Mouse (Mus musculus) bone marrow macrophage, adult 2 months (primary cell): ENCODE data around the gene Lrch3. TPM values are rescaled to one million over a fixed set of nuclear protein-coding genes. Genes with fewer than 3 reads are reported as not detected.
"Not testable (repeated sequence)": the region's sequence is repeated elsewhere in the genome, so short reads cannot be mapped to it uniquely, and the experiment has no call there.

ENCODE experiments used
- H3K27ac ChIP-seq: 2 replicates; pipeline ENCODE4 v1.5.1; 2012; ENCODE audit warnings: low read depth, low read length; ENCODE audit not compliant: insufficient read depth
- H3K4me1 ChIP-seq: 2 replicates; pipeline ENCODE4 v1.6.1; 2012; ENCODE audit warnings: low read length; ENCODE audit not compliant: control insufficient read depth, insufficient read depth
- H3K4me3 ChIP-seq: 2 replicates; pipeline ENCODE4 v1.5.1; 2012; ENCODE audit warnings: mild to moderate bottlenecking, low read length, moderate library complexity; ENCODE audit not compliant: insufficient read depth
- CTCF ChIP-seq: IDR thresholded peaks from 2 replicates; pipeline ENCODE4 v1.5.1; 2012; ENCODE audit warnings: low read depth, mild to moderate bottlenecking, low read length, moderate library complexity
- POLR2A ChIP-seq: IDR thresholded peaks from 2 replicates; pipeline ENCODE4 v1.6.1; 2012; ENCODE audit warnings: mild to moderate bottlenecking, low read depth, low read length, borderline replicate concordance
- polyA plus RNA-seq: library from polyadenylated mRNA; stranded (reverse); fragments of >200 nt; gene quantifications from 2 replicates; pipeline ENCODE4 v1.2.4, GENCODE M21; 2012; ENCODE audit not compliant: missing spikeins, insufficient read depth, insufficient read length

Lrch3 gene
- polyA plus RNA-seq, 1 experiment = 32.7 TPM

DNA sequence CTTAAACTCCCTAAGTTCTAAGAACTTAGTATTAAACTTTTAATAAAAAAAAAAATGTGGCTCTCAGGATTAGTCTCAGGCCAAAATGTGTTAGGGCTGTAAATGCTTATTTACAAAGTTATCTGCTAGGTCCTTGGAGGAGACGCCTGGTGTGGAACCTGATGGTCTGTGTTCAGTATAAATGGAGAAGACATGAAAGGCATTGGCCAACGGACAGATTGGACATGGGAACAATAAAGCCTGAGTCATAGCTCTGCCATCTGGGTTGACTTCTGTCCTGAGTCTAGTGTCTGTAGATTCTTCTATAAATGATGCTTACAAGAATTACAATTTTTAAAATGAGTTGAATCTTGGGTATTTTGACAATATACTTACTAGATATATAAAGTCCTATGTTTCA lies 7.7 kb upstream of the Lrch3 start:
- Histone ChIP-seq H3K4me3 (no peak overlapping the region), H3K4me1 (no peaks in the 10 kb centered on the region)

DNA sequence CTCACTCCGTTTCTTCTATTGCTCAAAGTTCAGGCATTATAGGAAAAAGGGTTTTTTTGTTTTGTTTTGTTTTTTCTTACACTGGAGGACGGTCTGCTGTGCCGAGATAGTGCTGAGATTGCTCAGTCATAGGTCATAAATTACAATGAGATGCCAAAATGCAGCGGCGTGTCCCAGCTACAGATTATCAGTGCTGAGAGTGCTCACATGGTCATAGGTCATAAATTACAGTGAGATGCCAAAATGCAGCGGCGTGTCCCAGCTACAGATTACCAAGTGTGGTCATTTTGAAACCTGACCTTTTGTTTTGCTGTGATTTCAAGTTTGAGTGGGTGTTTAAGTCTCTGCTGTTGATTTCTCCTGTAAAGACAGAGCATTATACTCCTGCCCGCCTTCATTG lies 7.2 kb upstream of the Lrch3 start:
- Histone ChIP-seq H3K27ac (no peak overlapping the region), H3K4me3 (no peak overlapping the region), H3K4me1 (no peaks in the 10 kb centered on the region)
- no peak for TF ChIP-seq CTCF
- no peak for TF ChIP-seq POLR2A

More for the DNA sequence above, 7.7 kb upstream of the Lrch3 start:
- no peak for TF ChIP-seq CTCF
- no peak for TF ChIP-seq POLR2A
- H3K27ac ChIP-seq = no peak overlapping the region

DNA sequence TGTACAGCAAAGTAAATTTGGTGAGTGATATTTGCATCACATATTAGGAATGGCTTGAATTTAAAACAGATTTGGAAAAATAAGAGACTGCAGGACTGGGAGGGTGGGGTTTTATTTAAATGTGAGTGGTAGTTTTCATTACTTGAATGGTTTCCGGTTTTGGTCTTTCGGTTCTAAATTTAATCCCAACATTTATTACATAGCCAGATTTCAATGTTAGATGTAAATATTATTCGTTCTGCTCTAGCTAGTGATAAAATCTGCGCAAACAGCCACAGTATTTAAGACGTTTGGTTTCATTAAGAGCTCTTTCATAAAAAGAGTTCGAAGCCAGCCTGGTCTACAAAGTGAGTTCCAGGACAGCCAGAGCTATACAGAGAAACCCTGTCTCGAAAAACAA lies 688 bp upstream of the Lrch3 start:
- TF ChIP-seq POLR2A (no peak), CTCF (no peak)
- Histone ChIP-seq H3K4me3 (no peak overlapping the region), H3K27ac (no peak overlapping the region), H3K4me1 (peaks cover 7% of the 10 kb centered on the region)

DNA sequence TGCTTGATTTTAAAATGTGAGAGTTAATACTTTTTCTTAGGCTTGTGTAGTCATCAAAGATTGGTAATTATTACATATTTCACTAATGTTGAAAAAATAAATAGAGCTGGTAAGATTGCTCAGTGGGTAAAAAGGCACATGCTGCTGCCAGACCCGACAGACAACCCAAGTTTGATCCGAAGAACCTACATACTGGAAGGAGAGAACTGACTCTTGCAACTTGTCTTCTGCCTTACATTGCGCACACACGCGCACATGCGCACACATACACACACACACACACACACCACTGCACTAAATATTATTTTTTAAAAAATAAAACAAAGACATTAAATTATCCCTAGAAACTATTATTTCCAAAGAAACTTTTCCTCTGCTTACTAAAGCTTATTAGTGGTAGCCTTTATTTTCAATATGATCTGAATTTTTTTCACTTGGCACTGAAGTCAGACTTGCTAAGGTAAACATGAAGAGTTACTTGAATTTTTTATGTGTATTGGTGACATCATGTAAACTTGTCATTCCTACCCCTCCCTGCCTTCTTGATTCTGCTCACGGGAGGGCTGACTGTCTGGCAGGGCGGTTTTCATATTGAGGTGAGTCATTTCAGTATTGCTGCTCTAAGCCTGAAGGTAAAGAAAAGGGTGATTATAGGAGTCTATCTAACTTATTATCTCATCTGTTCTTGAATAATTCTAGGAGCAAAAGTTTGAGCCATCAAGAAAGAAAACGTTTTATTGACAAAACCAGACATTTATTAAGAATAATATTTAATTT lies 1.6 kb downstream of the Lrch3 start:
- H3K4me3 ChIP-seq = peak overlapping the region; percentile 51
- TF ChIP-seq CTCF = no peak
- no peak for TF ChIP-seq POLR2A
- H3K4me1 ChIP-seq = peaks cover 11% of the 10 kb centered on the region
- H3K27ac ChIP-seq = no peak overlapping the region

DNA sequence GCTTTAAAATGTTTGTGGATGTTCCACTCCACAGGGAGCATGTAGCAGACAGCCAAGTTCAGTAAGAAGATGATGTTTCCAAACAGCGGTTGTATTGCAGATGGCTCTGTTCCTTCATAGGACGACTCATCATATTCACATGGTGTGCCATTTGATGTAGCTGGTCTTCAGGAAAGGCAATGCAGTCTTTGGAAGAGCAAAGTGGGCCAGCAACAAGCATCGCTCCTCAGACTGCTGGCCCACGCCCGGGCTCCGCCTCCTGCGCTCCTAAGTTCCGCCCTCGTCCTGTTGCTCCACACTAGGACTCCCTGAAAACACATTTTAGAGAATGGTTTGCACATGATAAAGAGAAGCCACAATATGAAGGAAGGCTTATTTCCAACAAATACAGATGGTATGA lies 12.7 kb downstream of the Lrch3 start:
- H3K4me1 ChIP-seq, H3K4me3 ChIP-seq, H3K27ac ChIP-seq: not testable (repeated sequence)

DNA sequence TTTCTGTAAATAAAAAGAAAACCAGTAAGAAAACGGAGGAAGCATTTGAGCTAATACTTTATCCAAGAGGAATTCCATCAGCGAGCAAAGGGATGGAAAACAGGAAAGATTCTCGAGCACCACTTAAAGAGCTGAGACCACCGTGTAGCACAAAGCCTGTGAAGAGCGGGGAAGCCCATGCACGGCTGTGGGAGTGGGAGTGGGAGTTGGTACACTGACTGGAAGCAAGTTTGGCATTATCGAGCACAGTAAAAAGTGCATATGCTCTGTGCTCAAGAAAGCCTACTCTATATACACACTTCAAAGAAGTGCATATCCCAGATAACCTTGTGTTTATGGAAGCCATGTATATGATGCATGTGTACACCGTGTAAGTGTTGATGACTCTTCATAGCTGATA lies 13.1 kb downstream of the Lrch3 start:
- TF ChIP-seq CTCF = no peak
- no peak for TF ChIP-seq POLR2A

DNA sequence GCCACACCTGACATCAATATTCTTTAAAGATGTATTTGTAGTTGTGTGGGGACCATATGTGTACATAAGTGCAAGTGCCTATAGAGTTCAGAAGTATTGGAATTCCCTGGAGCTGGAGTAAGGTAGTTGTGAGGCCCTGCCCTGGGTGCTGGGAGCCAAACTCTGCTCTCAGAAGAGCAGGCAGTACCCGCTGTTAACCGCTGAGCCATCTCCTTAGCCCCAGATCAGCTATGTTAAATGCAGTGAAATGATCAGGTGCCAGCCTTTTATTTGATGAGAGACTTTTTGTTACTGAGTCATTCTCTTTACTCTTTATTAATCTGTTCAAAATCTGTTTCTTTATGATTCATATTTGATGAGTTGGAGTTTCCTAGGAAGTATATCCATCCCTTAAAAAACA lies 16.0 kb downstream of the Lrch3 start:
- Histone ChIP-seq H3K4me1 (peaks cover 11% of the 10 kb centered on the region), H3K4me3 (no peak overlapping the region), H3K27ac (no peak overlapping the region)
- TF ChIP-seq CTCF = no peak
- TF ChIP-seq POLR2A = no peak

More for the DNA sequence above, 13.1 kb downstream of the Lrch3 start:
- Histone ChIP-seq H3K4me1 (0 out of 2 replicates have a peak, but pooled peaks cover 2% of the 10 kb centered on the region), H3K27ac (no peak overlapping the region), H3K4me3 (no peak overlapping the region)

DNA sequence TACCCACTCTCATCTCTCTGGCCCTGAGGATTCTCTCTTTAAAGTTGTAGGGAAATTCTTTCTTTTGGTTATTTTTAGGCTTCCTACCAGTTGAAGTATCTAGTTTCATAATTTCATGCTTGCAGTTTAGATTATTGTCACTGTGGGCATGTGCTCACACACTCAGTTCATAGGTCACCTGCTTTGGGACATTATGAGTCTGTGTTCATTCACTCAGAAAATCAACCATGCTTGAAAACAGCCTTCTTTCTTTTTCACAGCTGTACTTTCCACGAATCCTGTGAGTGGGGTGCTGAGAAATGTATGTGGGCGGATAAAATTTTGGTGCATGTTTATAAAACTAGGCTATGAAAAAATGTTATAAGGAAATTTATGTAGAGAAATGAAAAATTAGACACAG lies 20.6 kb downstream of the Lrch3 start:
- Histone ChIP-seq H3K27ac (no peak overlapping the region), H3K4me3 (no peak overlapping the region), H3K4me1 (peaks cover 25% of the 10 kb centered on the region)
- TF ChIP-seq CTCF (no peak), POLR2A (no peak)

DNA sequence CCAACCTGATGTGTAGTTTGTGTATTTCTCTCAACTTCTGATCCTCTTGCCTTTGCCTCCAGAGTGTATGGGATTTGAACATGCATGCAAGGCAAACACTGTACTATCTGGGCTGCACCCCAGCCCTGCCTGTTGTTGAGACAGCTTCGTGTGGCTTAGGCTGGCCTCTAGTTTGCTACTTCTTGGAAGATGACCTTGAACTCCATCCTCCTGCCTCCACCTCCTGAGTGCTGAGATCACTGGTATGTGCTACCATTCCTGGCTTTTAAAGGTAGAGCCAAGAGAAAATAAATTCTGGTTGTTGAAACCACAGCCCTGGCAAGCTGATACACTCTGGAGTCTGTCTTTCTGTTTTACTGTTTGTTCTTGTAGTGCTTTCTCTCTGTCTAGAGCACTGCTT lies 21.2 kb downstream of the Lrch3 start:
- Histone ChIP-seq H3K4me3 (no peak overlapping the region), H3K4me1 (peaks cover 25% of the 10 kb centered on the region), H3K27ac (no peak overlapping the region)
- TF ChIP-seq POLR2A = no peak
- TF ChIP-seq CTCF = no peak

DNA sequence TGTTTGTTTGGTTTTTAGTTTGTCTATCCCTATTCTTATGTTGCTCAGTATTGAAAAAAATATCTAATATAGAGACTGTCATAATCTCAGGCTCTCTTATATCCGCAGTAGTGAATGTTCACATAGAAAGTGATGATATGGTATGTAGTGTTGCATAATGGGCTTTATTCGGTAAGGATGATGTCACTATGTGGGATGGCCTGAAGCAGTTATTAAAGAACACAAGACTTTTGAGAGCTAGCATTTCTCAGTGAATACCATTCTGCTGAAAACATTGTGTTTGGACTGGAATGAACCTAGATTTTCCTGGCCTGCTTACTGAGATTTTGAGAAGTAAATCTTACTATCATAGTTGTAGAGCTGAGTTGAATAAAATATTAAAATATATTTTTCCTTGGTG lies 23.5 kb downstream of the Lrch3 start:
- Histone ChIP-seq H3K4me1 (peaks cover 23% of the 10 kb centered on the region), H3K27ac (no peak overlapping the region), H3K4me3 (no peak overlapping the region)
- TF ChIP-seq CTCF = no peak
- no peak for TF ChIP-seq POLR2A

DNA sequence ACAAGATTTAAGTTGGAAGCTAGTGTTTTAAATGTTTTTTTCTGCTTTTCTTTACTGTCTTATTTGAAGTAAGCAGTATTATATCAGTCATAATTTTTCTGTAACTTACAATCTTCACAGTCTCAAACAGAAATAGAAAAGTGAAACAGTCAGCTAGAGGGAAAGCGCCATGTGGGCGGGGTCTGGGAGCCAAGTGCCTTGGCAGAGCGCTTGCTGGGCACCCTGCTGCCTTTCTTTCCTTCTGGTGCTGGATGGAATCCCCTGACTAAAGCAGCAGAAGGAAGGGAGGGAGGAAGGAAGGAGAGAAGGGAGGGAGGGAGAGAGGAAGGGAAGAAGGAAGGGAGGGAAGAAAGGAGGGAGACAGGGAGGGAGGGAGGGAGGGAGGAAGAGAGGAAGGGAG lies 25.4 kb downstream of the Lrch3 start:
- H3K4me3 ChIP-seq, H3K27ac ChIP-seq: not testable (repeated sequence)
- H3K4me1 ChIP-seq = peaks cover 16% of the 10 kb centered on the region

DNA sequence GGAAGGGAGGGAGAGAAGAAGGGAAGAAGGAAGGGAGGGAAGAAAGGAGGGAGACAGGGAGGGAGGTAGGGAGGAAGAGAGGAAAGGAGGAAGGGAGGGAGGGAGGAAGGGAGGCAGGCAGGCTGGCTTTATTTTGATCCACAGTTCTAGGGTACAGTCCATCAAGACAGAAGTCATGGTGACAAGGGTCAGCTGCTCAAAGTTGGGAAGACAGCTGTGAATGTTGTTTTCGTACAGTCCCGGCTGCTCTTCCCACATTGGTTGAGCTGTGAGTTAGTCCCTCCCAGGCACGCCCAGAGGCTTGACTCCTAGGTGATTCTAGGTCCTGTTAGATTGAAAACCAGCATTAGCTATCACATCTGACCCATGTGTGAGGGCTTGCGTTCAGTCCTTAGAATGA lies 25.8 kb downstream of the Lrch3 start:
- peaks cover 15% of the 10 kb centered on the region for H3K4me1 ChIP-seq
- not testable (repeated sequence) for H3K27ac ChIP-seq, H3K4me3 ChIP-seq

DNA sequence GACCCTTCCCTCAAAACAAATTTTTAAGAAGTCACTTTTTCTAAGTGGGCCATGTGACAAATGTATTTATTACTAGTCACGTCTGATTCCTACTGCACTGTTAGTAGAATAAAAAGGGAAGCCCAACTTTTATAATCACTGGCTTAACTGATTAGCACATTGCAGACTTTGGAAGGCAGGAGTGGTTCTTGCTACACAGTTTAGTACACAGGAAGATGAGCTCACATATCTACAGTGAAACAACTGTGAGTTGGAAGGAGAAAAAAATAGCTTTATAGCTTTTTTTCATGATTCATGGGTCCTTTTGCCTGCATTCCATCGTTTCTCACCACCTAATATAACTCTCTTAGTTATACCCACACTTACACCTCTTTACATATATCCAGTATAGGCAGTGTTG lies 27.3 kb downstream of the Lrch3 start:
- peaks cover 11% of the 10 kb centered on the region for H3K4me1 ChIP-seq
- H3K4me3 ChIP-seq, H3K27ac ChIP-seq: not testable (repeated sequence)
